Comparison of ENCODE assay signal across 12 mouse cellular contexts in the genomic region with DNA sequence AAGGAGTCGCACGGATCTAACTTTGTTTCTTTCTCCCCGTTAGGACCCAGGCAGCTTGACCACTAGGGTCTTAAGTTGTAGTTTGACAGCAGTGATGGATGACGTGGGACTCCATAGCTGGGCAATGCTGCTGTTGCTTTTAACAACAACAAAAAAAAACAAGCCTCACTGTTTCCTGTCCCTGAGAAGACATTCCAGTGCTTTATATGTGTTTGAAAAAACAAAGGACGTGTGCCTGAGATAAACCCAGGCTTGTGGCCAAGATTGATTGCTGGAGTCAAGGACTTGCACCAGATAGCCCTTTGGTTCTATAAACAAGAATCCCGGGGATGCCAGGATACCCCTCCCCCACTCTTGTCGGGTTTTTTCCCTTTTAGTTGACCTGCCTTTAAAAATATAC. TPM values are rescaled to one million over a fixed set of nuclear protein-coding genes. Genes with fewer than 3 reads are reported as not detected.
DNase-seq lines count a peak whose midpoint lies in the region; ATAC-seq lines count a peak whose summit lies in the region.
"Had no signal": no experiment of that assay in that cellular context is flagged by ENCODE, and none has a peak within 500 bp of the region (broad histone marks: within the 10 kb centered on the region; RNA-seq: fewer than 3 reads in every experiment).

No protein-coding gene starts in this region.

- H3K4me3 ChIP-seq in liver, embryonic 12.5 days, result no peak overlapping the region
- H3K4me3 ChIP-seq in forebrain, embryonic 12.5 days (replicated peaks), result no peak overlapping the region
- no peak overlapping the region for H3K4me3 ChIP-seq in forebrain, embryonic 10.5 days
- H3K4me3 ChIP-seq: limb, embryonic 13.5 days; myocyte had no signal

- no peak overlapping the region for H3K4me2 ChIP-seq in liver, embryonic 12.5 days
- H3K4me2 ChIP-seq in forebrain, embryonic 12.5 days, result no peak overlapping the region
- H3K4me2 ChIP-seq: limb, embryonic 13.5 days had no signal

- no peak overlapping the region for H3K27ac ChIP-seq in liver, embryonic 12.5 days
- H3K27ac ChIP-seq in forebrain, embryonic 12.5 days, result no peak overlapping the region
- no peak overlapping the region for H3K27ac ChIP-seq in forebrain, embryonic 10.5 days
- H3K27ac ChIP-seq: limb, embryonic 13.5 days had no signal

- H3K4me1 ChIP-seq in liver, embryonic 12.5 days, result peaks cover 25% of the 10 kb centered on the region
- 0 out of 2 replicates have a peak, but pooled peaks cover 5% of the 10 kb centered on the region for H3K4me1 ChIP-seq in forebrain, embryonic 12.5 days
- H3K4me1 ChIP-seq in forebrain, embryonic 10.5 days, result peaks cover 15% of the 10 kb centered on the region

- no peaks in the 10 kb centered on the region; the same call in 1 of the 2 replicates for H3K27me3 ChIP-seq in liver, embryonic 12.5 days (replicated peaks)
- no peaks in the 10 kb centered on the region for H3K27me3 ChIP-seq in forebrain, embryonic 12.5 days
- no peaks in the 10 kb centered on the region for H3K27me3 ChIP-seq in forebrain, embryonic 10.5 days (ENCODE audit: poor library complexity, severe bottlenecking)
- H3K27me3 ChIP-seq: limb, embryonic 13.5 days had no signal

- no peak for ATAC-seq in liver, embryonic 12.5 days
- ATAC-seq in forebrain, embryonic 12.5 days (ENCODE audit: low FRiP score), result no peak

- 7% methylated on average over 7 of the region's 7 CpGs for WGBS in liver, embryonic 12.5 days (ENCODE audit: insufficient replicate concordance)
- 68% methylated on average over 7 of the region's 7 CpGs for WGBS in forebrain, embryonic 12.5 days
- 69% methylated on average over 7 of the region's 7 CpGs for WGBS in forebrain, embryonic 10.5 days

- DNase-seq in liver, result peak; percentile 45
- DNase-seq in embryo, embryonic 11.5 days (ENCODE audit: low read depth, low spot score), result peak; percentile 4
- peak; percentile 46 to 47 for DNase-seq in kidney, postnatal 36 days
- DNase-seq in mesoderm, embryonic 11.5 days (ENCODE audit: low read depth, low spot score), result peak; percentile 54
- no peak for DNase-seq in forebrain, embryonic 10.5 days (ENCODE audit: extremely low spot score, low spot score)
- DNase-seq: cerebellum, adult 8-10 months; gastrocnemius, postnatal 25 days; right cerebral cortex, postnatal 14 days had no signal

- no peak overlapping the region for H3K9ac ChIP-seq in liver, embryonic 12.5 days
- no peak overlapping the region for H3K9ac ChIP-seq in forebrain, embryonic 12.5 days
- H3K9ac ChIP-seq: limb, embryonic 13.5 days had no signal

- H3K36me3 ChIP-seq in liver, embryonic 12.5 days, result no peaks in the 10 kb centered on the region
- no peaks in the 10 kb centered on the region for H3K36me3 ChIP-seq in forebrain, embryonic 12.5 days (replicated peaks)
- H3K36me3 ChIP-seq in forebrain, embryonic 10.5 days (replicated peaks), result no peaks in the 10 kb centered on the region

- H3K9me3 ChIP-seq in liver, embryonic 12.5 days (replicated peaks), result no peaks in the 10 kb centered on the region
- H3K9me3 ChIP-seq in forebrain, embryonic 12.5 days, result no peaks in the 10 kb centered on the region
- H3K9me3 ChIP-seq in forebrain, embryonic 10.5 days, result no peaks in the 10 kb centered on the region
- H3K9me3 ChIP-seq: limb, embryonic 13.5 days had no signal

RNA-seq across cellular contexts. Expression of gene Oit3, which starts 1.6 kb away (rescaled TPM):
- 32.4 and 37.4 TPM in 2 replicates for polyA plus RNA-seq in liver, embryonic 12.5 days (2016; fragmentation: Nextera tagmentation; extraction: Ambion mirVana)
- 0.20 and 0.32 TPM in 2 replicates for polyA plus RNA-seq in forebrain, embryonic 12.5 days (2016; fragmentation: Nextera tagmentation; extraction: Ambion mirVana)
- 0.83 and 1.6 TPM in 2 replicates for polyA plus RNA-seq in forebrain, embryonic 10.5 days (2016; fragmentation: Nextera tagmentation; extraction: Ambion mirVana)

RNA-seq across cellular contexts. Expression of gene Pla2g12b, which starts 39.8 kb away (rescaled TPM):
- polyA plus RNA-seq in liver, embryonic 12.5 days (2016; fragmentation: Nextera tagmentation; extraction: Ambion mirVana), result 39.0 and 41.3 TPM in 2 replicates
- polyA plus RNA-seq in forebrain, embryonic 12.5 days (2016; fragmentation: Nextera tagmentation; extraction: Ambion mirVana), result not detected in 2 replicates
- not detected in 2 replicates for polyA plus RNA-seq in forebrain, embryonic 10.5 days (2016; fragmentation: Nextera tagmentation; extraction: Ambion mirVana)
- polyA plus RNA-seq: limb, embryonic 13.5 days; myocyte had no signal

RNA-seq across cellular contexts. Expression of gene Gm10273, which starts 47.8 kb away (rescaled TPM):
- 4.2 and 5.2 TPM in 2 replicates for polyA plus RNA-seq in liver, embryonic 12.5 days (2016; fragmentation: Nextera tagmentation; extraction: Ambion mirVana)
- 2.4 TPM in 1 of 2 replicates, not detected in the other for polyA plus RNA-seq in forebrain, embryonic 12.5 days (2016; fragmentation: Nextera tagmentation; extraction: Ambion mirVana)
- polyA plus RNA-seq in forebrain, embryonic 10.5 days (2016; fragmentation: Nextera tagmentation; extraction: Ambion mirVana), result 6.0 and 13.2 TPM in 2 replicates

Comparison
In these comparisons a context has a peak if more than half of its experiments do, and no peak if none do; other contexts are left out.
1. RNA of gene Oit3, which starts 1.6 kb away (polyA plus RNA-seq): 32.4 to 37.4 TPM in liver, embryonic 12.5 days; 0.83 to 1.6 TPM in forebrain, embryonic 10.5 days and 0.20 to 0.32 TPM in forebrain, embryonic 12.5 days; every median in the first group is over 10 times any median in the second.
2. RNA of gene Pla2g12b, which starts 39.8 kb away (polyA plus RNA-seq): 39.0 to 41.3 TPM in liver, embryonic 12.5 days; not detected in forebrain, embryonic 12.5 days and not detected in forebrain, embryonic 10.5 days; every median in the first group is over 10 times any median in the second.